Mouse (Mus musculus): Measurements from ENCODE around the gene Lenep. TPM values are rescaled to one million over a fixed set of nuclear protein-coding genes. Genes with fewer than 3 reads are reported as not detected.

The Lenep gene
- total RNA-seq (2023): 1 to 10 TPM in 1 of 2 experiments, not detected in 1; 1.3 TPM

DNA sequence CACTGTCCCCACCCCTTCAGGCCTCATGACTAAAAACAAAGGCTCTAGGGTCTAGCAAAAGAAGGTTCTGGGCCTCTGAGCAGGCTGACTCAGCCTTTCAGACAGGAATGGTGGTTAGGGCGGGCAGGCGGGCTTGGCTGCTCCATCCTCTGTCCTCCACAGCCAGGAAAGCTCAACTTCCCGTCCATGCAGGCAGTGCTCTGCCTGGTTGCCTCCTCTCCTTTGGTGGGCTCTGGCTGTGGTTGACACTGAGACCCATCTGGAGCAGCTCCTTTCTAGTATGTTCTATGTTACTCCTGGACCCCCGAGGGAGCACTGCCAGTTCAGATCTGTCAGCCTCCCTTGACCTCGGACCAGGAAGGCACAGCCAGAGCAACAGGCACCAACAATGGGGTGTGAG is at the start of gene Lenep:
Gene Lenep (minus strand): TSS at position 101 of the 400 bp plus-strand sequence.

DNA sequence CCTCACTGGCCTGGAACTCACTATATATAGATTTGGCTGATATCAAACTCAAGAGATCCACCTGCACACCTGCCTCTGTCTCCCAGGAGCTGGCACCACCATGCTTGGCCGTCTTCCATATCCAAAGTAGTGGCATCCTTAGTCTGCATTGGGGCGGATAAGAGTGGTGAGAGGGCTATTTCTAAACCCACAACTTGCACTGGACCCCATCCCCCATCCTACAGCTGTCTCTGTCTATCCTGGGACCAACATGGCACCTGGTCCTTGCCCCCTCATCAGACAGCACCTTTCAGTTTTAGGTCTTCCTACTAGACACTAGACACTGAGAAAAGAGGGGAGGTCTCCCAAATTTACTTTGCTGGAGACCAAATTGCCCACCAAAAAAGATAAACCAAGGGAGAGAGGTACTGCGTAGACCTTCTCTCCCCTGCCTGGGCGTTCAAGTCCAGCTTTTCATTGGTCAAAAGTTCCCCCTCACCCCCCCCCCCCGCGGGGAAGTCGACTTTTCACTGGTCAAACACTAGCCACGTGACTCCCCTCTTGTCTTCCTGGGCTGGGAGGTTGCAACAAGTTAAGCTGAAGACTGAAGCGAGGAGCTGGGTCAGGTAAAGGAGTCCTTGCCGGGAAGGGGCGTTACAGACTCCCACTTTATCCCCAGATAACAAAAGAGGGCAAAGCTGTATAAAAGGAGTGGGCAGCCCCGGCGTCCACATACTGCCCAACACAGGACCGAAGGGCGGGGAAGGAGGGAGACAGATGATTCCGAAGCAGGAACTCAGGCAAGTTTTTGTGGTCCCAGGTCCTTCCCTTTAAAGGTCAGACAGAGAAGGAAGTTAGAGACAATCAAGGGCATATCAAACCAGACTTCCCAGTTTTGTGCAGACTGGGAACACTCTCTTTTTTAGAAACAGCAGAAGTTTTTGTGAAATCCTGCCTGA is 33.9 kb upstream of the Lenep start, which contains the start of gene Pbxip1:
Gene Pbxip1 (plus strand): TSS at position 531 of the 938 bp plus-strand sequence.

DNA sequence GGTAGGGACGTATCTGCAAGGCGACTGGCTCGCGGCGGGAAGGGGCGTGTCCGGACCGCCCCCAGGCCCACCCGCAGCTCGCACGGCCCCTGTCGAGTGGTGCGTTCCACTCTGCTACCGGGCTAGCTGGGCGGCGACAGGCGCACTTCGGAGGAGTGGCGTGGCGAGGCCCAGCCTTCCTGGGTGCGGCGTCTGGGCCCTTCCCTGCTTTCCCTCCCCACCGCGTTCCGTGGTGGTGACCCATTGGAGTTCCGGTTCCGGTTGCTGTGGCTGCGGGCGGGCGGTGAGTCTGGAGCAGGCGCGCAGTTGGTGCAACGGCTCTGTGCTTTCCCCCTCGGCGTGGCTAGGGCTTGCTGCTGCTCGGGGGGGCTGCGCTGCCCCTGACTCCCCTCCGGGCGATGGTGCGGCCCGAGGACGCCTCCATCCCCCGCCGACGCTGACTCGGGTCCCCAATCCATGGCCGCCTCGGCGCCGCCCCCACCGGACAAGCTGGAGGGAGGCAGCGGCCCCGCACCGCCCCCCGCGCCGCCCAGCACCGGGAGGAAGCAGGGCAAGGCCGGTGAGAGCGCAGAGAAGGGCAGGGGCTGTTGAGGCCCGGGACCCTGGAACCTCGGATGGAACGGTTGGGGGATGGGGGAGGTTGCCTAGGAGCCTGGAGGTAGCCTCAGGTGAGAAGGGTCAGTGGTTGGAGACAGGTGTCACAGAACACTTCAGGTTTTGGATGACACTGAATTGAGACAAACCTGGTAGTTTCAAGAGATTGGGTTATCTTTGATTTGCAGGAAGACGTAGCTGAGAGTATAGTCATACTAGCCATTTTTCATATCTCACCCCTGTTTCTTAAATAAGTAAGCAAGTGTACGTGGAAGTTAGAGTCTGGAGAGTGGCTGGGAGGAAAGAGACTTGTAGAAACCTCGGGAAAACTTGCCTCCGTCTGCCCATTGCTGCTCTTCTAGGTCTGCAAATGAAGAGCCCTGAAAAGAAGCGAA is 27.9 kb upstream of the Lenep start, which contains the start of gene Pygo2:
Gene Pygo2 (plus strand): TSS at position 44 of the 989 bp plus-strand sequence.

DNA sequence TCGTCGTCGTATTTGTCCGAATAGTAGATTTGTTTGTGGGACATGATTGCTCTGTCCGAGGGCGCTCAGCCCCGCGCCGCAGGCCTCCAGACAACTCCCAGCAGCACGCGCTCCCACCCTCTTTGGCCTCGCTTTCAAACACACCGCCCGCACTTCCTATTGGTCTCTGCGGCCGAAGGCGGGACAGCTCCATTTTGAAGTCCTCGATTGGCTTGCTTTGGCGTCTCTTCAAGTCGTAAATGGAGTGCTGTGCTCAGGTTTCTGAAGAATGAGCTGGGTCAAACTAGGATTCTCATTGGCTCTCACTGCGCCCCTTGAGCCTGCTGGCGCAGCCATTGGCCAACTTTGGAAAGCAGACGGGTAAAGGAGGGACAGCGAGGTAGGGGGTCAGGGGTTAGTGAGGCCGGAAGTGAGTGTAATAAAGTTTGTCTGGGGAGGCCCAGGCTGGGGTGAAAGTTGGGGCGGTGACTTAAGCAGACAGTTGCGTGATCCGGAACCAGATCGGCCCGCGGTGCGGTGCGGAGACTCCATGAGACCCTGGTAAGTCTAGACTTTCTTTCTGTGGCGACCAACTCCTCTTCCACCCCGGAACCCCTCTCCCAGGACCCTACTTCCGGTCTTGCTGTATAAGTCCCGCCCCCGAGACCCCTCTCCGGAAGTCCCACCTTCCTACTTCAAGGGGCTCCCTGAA is 15.7 kb upstream of the Lenep start, which contains the start of the genes Cks1b and Shc1:
Gene Cks1b (minus strand): TSS at position 214 of the 691 bp plus-strand sequence.
Gene Shc1 (plus strand): TSS at position 274 of the 691 bp plus-strand sequence.

DNA sequence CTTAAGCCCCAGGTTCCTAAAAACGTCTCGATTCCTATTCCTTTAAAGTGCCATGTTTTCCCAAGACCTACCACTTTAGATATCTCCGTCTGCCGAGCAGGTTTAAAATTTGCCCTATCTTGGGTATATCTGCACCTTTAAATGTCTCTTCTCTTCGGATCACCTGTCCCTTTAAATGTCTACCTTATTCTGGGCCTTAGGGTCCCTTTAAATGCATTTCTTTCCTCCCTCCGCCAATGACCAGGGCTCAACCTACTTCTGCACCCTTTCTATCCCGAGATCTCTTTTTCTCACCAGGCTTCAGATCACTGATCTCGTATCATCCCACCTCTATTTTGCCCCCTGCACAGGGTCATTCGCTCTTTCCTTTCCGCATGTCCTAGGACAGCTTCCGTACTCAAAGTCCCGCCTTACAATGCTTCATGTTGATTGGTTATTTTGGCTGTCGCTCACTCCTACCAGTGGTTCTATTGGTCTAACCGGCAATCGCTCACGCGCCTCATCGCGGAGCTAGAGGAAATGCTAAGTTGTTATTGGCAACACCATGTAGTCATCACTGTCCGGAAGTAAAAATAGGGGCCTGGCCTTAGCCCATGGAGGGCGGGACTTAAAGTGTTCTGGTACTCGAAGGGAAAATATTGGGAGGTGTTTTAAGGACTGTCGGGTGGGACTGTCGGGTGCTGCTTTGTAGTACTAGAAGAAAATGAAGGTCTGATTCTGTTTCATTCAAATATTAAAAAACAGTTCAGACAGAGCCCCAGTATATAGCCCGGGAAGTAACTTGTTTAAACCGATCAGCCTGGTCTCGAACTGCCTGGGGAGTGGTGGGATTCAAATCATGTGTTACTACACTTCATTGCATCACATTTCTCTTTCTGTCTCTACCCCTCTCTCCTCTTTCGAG is 9.1 kb upstream of the Lenep start, which contains the start of gene Flad1:
Gene Flad1 (minus strand): TSS at position 381 of the 904 bp plus-strand sequence.

DNA sequence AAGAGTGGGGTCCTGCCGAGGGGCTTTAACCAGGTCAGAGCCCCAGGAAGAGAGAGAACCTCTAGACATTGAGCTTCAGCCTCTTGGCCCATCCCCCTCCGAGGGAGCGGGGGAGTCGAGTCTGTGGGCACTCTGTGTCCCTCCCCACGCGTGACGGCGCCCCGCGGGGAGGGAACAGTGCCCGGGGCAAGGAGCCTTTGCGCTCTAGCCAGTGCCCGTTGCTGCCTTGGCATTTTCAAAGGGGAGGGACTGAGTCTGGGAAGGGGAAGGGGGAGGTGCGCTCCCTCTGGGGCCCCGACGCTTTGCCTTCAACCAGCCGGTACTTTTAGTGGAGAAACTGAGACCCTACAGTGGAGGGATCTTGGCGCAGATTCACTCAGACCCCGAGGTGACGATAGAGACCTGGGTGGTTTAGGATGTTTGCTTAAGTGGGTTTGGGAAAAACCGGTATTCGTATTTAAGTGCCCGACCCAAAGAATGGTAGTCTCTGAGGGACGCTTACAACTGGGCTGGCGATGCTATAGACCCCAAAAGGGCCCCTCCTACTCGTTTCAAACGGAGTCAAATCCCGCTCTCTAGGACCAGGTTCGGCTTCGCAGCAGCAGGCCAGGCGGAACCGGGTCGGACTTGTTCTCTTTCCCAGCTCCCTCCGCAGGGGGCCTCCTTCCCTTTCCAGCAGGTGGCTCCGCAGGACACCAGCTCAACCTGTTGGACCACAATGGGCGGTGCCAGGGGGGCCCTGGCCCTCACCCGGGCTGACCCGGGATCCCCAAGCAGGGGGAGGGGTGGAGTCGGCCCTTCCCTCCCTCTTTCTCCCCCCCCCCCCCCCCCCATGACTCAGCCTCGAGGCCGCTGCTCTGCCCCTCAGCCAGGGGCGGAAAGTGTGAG is 8.3 kb downstream of the Lenep start, which contains the start of gene Zbtb7b:
Gene Zbtb7b (minus strand): TSS at position 771 of the 888 bp plus-strand sequence.

DNA sequence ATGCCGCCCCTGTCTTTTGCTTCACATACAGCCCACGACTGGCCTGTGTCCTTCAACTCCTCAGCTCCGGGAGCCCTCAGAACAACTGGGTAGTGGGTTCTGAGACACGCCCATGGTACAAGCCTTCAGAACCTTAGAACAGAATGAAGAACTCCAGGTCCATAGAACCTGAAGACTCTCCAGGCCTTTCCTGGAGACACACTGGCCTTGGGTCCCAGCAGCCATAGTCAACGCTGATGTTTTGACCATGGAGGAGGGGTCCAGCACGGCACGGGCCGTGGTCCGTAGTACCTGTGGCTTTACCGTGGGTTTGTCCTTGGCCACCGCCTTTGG is 37.5 kb downstream of the Lenep start, which contains the start of gene Dcst1:
Gene Dcst1 (minus strand): TSS at position 101 of the 333 bp plus-strand sequence.

DNA sequence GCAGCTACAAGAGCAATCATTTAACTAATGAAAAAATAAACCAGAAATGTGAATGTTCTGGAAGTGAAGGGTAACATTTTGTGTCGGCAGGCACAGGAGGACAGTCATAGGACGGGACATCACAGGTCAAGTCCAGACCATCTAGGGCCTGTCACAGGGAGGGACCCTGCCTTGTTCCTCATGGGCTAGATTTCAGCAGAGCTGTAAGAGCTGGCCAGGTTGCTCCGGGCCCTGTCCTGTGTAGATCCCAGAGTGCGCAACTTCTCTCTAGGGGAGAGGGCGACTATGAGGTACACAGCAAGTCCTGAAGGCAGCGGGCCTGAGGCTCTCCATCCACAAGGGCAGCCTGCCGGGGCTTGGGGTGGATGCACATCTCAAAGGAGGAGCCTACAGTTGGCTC is 40.9 kb downstream of the Lenep start, which contains the start of gene Dcst2:
Gene Dcst2 (plus strand): TSS at position 301 of the 400 bp plus-strand sequence.

Other genes with a start within 250 kb of the Lenep start
- 1 to 10 TPM; 2.7 to 4.7 TPM for gene Hcn3, start 242.6 kb downstream of the Lenep start, total RNA-seq (2023)
- gene Clk2, start 238.0 kb downstream of the Lenep start, total RNA-seq (2023): 100 to 1,000 TPM; 162 to 174 TPM
- gene Scamp3, start 225.3 kb downstream of the Lenep start, total RNA-seq (2023): 100 to 1,000 TPM; 108 to 133 TPM
- gene Fam189b, start 219.7 kb downstream of the Lenep start, total RNA-seq (2023): 10 to 100 TPM; 22.6 to 25.4 TPM
- 10 to 100 TPM; 89.2 to 94.7 TPM for gene Gba, start 199.9 kb downstream of the Lenep start, total RNA-seq (2023)
- 1 to 10 TPM; 6.8 to 9.9 TPM for gene Thbs3, start 187.6 kb downstream of the Lenep start, total RNA-seq (2023)
- 100 to 1,000 TPM; 144 to 228 TPM for gene Mtx1, start 175.7 kb downstream of the Lenep start, total RNA-seq (2023)
- 1 to 10 TPM; 1.1 to 1.3 TPM for gene Muc1, start 173.7 kb downstream of the Lenep start, total RNA-seq (2023)
- 100 to 1,000 TPM in 1 of 2 experiments, 10 to 100 TPM in 1; 97.1 to 103 TPM for gene Krtcap2, start 156.8 kb downstream of the Lenep start, total RNA-seq (2023)
- gene Trim46, start 156.5 kb downstream of the Lenep start, total RNA-seq (2023): 1 to 10 TPM; 4.8 to 5.0 TPM
- 10 to 100 TPM; 76.7 to 98.6 TPM for gene Dpm3, start 143.4 kb downstream of the Lenep start, total RNA-seq (2023)
- gene Slc50a1, start 132.2 kb downstream of the Lenep start, total RNA-seq (2023): 100 to 1,000 TPM; 163 to 165 TPM
- gene Efna1, start 121.7 kb downstream of the Lenep start, total RNA-seq (2023): 1 to 10 TPM; 1.6 to 3.7 TPM
- not detected for gene Efna3, start 79.8 kb downstream of the Lenep start, total RNA-seq (2023)
- under 1 TPM in 1 of 2 experiments, not detected in 1; 0.67 TPM for gene Efna4, start 64.8 kb downstream of the Lenep start, total RNA-seq (2023)
- 1 to 10 TPM; 7.2 to 7.7 TPM for gene Adam15, start 52.8 kb downstream of the Lenep start, total RNA-seq (2023)
- gene Dcst2, start 40.8 kb downstream of the Lenep start, total RNA-seq (2023): not detected
- gene Dcst1, start 37.5 kb downstream of the Lenep start, total RNA-seq (2023): not detected
- 10 to 100 TPM; 55.7 to 72.5 TPM for gene Zbtb7b, start 8.0 kb downstream of the Lenep start, total RNA-seq (2023)
- gene Flad1, start 9.1 kb upstream of the Lenep start, total RNA-seq (2023): 10 to 100 TPM; 43.0 to 56.7 TPM
- 1 to 10 TPM; 3.7 to 9.7 TPM for gene Cks1b, start 15.6 kb upstream of the Lenep start, total RNA-seq (2023)
- gene Shc1, start 15.7 kb upstream of the Lenep start, total RNA-seq (2023): 10 to 100 TPM; 88.3 to 90.4 TPM
- gene Pygo2, start 27.4 kb upstream of the Lenep start, total RNA-seq (2023): 10 to 100 TPM; 39.2 to 42.5 TPM
- 100 to 1,000 TPM; 134 TPM for gene Pbxip1, start 33.9 kb upstream of the Lenep start, total RNA-seq (2023)
- gene Pmvk, start 51.7 kb upstream of the Lenep start, total RNA-seq (2023): 10 to 100 TPM; 18.2 to 19.4 TPM
- under 1 TPM in 1 of 2 experiments, not detected in 1; 0.17 TPM for gene Kcnn3, start 117.4 kb upstream of the Lenep start, total RNA-seq (2023)

All from B cell, adult 67 days (primary cell).